Mouse (Mus musculus) brain, embryonic 18.5 days (tissue): ENCODE data around the gene Uvrag.
A peak's percentile ranks its signal among the peaks of the same experiment; 100 is the strongest.

Source experiments
- DNase-seq: peaks from one replicate; pipeline ENCODE4 v3.0.0-alpha.2; 2012; ENCODE audit warnings: low read depth, low spot score

Gene Uvrag

DNA sequence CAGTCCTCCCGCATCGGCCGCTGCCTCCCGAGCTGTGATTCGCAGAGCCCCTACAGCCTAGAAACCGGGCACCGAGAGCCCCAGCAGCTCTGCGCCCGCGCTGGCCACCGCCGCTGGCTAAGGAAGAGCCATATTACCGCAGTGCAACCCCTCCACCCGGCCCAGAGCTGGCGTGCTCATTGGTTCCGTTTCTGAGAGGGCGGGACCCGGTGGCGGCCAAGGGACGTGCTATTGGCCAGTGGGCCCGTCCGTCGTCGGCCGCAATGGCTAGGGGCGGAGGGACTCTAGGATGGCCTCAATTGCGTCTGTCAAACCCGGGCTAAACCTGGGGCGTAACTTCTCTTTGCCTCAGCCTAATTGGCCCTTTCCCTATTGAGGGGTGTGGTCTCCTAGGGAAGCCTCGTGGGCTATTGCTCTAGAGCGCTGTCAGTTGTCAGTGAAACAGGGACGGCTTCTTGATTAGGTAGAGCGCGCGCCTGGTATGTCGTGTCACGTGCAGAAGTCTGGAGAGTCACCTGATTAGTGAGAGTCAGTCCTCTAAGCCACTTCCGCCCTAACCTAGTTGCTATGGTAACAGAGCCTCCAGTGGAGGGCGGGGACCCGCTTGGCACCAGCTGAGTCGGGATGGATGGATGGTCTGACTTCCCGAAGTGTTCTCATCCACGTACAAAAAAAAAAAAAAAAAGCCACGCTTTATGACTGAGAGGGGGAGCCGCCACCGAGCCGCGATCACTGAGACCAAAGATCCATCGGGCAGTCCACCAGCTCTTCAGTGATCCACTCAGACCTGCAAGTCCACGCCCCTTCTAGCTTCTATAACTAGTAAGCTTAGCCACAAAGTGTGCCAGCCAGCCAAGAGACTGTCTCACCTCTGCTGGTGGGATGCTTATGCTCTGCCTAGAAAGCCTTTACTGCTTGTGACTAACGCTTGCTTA is at the start of gene Uvrag:
Gene Uvrag (minus strand): TSS at position 158 of the 935 bp plus-strand sequence.
- peak; percentile 100 for DNase-seq

- no peak for DNase-seq
Measured at GRCm38 (mm10) chr7:99189885-99190284, 48.9 kb upstream of the Uvrag start.

DNA sequence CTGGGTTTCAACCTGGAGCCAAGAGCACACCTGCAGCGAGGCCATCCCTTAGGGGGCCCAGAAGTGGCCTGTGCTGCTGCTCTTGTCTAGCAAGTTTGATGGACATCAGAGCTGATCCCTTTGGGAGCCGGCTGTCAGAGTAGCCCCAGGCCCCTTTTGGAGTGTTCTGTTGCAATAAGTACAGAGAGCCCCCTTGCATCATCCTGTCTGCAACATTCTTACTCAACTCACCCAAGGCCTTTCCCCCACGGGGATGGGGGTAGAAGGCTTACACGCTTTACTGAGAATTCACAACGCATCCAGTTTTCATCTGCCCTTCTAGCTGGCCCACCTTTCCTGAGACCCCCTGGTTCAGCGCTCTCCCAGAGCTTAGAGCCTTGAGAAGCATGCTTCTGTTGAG is 47.7 kb upstream of the Uvrag start:
- DNase-seq = no peak

DNA sequence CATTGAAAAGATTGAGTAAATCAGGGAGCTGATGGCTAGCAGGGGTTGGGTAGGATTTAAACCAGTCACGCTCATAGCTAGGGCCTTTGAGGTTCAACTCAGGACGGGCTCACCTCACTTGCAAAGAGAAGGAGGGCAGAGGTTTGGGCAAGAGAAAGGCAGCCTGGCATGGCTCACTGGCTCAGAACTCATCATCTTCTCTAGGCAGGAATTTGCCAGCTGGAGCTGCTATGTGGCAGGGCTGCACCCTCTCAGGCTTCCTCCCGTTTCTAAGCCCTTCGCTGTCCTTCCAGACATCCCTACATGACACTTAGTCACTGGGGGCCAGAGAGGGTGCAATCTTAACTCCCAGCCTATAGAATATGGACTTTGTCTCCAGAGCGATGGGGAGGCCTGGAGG is 46.5 kb upstream of the Uvrag start:
- no peak for DNase-seq

DNA sequence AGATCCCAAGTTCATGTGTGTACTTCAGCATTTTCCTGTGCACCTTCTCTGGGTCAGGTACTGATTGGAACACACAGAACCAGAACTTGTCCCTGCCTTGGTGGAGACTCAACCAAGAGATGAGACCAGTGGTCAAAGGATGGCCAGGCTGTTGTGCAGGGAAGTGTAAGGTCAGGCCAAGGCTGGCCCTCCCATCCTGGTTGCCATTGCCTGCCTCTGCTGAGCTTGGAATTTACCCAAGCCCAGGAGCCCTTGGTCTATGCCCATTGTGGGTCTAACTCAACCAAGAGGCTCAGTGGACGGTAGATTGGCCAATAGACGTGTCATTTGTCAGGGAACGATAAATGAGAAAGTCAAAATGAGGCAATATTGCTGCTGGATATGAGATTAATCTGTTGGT is 44.5 kb upstream of the Uvrag start:
- DNase-seq = no peak

DNA sequence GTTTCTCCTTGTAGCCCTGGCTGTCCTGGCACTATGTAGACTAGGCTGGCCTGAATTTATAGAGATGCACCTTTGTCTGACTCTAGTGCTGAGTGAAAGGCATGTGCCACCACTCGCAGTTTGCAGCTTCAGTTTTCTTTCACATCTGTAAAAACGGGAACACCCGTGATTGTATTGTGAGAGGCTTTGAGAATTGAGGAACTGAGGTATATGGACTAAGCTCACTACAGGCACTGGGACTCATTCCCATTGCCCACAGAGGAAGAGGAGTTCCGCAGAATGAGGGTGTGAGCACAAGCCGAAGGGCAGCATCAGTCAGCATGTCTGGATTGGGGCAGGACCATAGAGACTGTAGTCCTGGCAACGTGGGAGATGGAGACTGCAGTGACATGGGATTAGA is 42.8 kb upstream of the Uvrag start:
- no peak for DNase-seq

- peak; percentile 71 for DNase-seq
Measured at GRCm38 (mm10) chr7:99182432-99183172, 41.7 kb upstream of the Uvrag start, which contains the start of gene Dgat2. Gene Dgat2, minus strand, starts transcription at chr7:99182719.

DNA sequence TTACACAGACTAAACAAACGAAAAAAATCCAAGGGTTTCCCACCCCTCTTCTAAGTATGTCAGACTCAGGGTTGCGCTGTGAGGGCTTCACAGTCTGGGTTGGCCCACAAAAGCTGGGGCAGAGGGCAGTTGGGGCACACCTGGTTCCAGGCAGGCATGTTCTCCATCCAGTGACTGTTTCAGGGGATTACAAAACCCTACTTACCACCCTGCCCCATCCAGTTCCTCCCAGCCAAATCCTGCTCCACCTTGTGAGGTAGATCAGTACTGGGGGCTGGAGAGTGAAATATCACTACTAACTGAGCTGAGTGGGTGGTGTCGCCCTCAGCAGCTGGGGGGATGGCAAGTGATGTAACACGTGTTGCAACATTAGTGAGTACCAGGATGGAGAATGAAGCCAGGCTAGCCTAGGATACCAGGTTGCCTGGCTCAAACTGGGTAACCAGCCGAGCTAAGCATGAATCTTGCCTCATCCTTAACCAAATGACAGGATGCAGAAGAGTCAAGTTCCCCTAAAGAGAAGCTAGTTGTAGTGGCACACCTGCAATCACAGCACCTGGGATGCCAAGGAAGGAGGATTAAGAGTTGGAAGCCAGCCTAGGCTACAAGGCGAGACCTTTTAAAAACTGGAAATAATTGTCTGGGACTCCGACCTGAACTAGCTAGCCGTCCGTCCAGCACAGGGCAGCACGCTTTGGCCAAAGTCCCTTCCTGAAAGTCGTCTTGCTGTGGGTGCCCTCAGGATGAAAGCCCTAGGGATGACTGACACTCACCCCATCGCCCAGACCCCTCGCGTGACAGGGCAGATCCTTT is 40.9 kb upstream of the Uvrag start:
- DNase-seq = no peak

DNA sequence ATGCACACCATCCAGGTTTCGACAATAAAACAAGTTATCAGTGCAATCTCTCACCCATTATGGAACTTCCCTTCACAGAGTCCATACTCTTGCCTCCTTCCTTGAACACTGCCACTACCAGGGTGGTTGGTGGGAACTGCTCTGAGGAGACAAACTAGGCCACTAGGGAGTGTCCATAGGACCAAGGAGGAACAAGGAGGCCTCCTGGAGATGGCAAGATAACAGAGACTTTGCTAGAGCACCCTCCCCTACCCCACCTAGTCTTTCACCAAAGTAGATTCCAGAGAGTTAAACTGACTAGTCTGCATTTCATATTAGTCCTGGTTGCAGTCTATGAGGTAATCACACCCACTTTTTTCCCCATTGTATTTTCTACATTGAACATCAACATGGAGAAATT is 39.2 kb upstream of the Uvrag start:
- no peak for DNase-seq

DNA sequence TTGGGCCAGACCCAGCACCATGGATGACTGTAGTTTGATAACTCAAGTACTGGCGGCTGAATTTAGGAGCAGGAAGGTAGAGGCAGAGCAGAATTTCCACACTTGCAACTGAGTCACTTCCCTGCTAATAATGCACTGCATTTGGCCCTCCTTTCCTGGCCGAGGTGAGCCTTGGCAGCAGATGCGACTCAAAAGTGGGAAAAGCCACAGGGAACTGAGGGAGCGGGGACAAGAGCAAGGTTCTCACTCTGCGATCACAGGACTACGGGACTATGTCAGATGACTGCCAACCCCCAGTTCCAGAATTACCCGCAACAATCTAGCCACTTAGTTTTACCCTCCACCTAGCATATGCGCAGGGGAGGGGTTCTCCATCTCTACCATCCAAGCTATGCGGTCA is 38.3 kb upstream of the Uvrag start:
- DNase-seq = no peak

DNA sequence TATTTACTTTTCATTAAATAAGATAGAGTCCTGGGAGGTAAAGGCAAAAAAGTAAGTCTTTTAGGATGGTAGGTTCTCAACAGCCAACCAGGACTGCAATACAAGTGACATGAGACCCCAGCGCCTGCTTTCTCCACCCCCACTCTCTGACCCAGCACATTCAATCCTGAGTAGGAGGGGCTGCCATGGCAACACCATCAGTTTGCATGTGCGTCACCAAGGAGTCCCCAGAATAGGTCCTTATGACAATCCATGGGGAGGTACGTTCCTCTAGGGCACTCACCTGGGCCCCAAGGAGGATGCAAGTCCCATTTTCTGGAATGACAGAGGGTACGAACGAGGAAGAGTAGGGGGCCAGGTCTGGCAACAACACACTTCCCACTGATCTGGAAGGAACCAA is 36.4 kb upstream of the Uvrag start:
- DNase-seq = no peak

GRCm38 (mm10) chr7:99175666-99176065 is 34.7 kb upstream of the Uvrag start:
- no peak for DNase-seq

- DNase-seq = no peak
Measured at GRCm38 (mm10) chr7:99175118-99175517, 34.2 kb upstream of the Uvrag start.

- DNase-seq = no peak
Measured at GRCm38 (mm10) chr7:99174006-99174405, 33.1 kb upstream of the Uvrag start.

DNA sequence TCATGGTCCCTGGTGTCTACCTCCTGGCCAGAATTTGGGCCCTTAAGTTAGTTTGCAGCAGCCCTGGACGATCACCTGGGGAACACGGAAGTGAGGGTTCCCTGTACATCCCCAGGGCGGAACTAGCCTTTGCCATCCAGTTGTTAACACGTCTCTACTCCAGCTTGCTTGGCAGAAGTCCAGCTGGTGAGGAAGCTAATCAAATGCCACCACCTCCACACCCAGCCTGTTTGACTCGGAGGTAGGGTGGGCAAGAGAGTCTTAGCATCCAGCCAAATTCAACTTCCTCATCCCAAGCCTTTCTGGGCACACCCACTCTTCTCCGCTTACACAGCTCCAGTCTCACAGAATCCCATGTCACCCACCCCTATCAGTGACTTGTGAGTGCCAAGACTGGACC is 32.0 kb upstream of the Uvrag start:
- DNase-seq = no peak

DNA sequence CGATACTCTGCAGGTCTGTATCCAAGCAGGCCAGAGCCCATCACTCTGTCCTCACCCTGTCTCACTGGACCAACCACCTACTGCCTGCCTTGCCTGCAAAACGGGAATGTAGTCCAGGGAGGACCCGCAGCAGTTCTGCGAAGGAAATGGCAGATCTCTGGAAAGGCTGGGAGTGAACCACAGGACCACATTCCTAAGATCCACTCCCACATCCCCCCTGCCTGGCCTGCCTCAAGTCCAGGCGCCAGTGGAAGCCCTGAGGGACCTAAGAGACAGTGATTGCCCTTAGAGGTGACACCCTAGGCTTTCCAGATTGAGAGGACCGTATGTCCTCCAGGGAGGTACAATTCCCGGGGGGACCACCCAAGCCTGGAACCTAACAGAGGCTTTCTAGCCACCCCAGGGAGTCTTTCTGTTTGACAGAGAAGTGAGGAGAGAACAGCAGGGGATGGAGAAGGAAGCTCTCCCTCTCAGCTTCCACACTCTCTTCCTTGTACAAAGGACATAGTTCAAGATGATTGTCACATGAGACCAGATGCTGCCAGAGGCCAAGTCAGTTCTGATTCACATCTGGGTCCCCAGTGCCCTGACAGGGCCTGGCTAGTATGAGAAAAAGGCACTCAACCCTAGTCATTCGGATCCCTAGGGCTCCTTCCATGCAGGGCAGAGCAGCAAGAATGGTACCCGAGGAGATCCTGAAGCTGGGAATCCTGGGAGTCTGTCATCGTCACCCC is 31.0 kb upstream of the Uvrag start:
- DNase-seq = no peak

DNA sequence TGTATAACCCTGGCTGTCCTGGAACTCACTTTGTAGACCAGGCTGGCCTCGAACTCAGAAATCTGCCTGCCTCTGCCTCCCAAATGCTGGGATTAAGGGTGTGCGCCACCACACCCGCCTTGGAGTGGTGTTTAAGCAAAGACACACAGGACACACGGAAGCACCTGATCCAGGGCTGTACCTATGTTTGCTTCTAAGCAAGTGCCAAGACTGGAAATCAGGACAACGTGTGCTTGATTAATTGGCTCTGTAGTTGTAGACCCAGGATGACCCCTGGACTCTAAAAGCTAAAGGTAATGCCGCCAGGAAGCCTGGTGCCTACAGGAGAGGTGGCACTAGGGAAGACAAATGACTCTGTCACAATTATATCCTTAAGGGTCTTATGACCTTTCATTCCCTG is 29.6 kb upstream of the Uvrag start:
- no peak for DNase-seq

DNA sequence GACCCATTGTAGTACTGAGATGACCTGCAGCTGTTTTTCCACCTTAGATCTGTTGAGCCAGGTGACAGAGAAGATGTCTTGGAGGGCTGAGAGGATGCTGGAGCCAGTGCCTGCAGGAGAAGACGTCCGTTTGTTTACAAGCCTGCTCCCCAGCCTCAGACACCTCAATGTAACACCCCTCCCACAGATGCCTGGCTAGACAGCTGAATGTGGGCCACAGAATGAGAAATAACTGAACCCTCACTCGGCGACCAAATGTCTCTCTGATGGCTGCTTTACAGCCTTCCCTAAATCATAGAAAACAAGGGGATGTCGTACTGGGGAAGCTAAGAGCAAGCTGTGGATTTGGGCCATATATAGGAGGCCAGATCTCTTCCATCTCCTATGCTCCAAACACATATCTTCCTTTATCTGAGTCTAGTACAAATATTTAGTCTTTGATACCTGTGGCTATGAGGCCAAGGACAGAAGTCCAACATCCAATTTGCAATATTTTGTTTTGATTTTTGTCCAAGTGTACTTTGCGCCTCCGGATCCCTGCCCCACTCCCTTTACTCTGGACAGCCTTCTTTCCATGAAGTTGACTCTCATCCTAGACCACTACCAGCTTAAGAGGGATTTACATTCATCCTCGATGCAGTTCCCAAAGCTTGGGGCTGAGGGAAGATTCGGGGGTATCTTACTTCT is 28.9 kb upstream of the Uvrag start:
- DNase-seq = no peak

GRCm38 (mm10) chr7:99168756-99169155 is 27.8 kb upstream of the Uvrag start:
- no peak for DNase-seq

- no peak for DNase-seq
Measured at GRCm38 (mm10) chr7:99167939-99168338, 27.0 kb upstream of the Uvrag start.

DNA sequence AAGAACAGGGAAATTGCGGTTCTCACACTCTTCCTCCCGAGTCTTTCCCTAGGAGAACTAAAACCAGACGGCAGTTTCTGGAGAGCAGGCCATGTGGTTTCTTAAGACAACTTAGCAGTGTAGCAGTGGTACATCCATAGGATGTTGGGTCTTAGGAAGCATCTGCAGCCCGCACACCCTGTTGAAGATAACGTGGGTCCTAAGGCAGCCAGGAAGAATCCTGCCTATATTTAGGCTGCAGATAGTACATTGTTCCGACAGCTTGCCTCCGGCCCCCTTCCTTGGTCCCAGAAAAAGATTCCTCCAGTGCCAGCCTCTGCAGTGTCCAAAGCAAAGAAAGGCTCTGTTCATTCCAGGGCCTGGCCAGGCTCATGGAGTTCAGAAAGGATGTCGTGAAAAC is 25.2 kb upstream of the Uvrag start:
- no peak for DNase-seq
